ENCODE assay signal across 8 mouse cellular contexts in genomic region chr3:123168815-123169214, GRCm38 (mm10).
DNase-seq lines count a peak whose midpoint lies in the region; ATAC-seq and TF ChIP-seq lines count a peak whose summit lies in the region.

No protein-coding gene starts in this region.

- H3K4me2 ChIP-seq in heart, embryonic 12.5 days, result no peak overlapping the region

- DNase-seq in heart, adult 18-20 months, result peak; percentile 71 to 84
- DNase-seq in adrenal gland, adult (ENCODE audit: inconsistent age in 2 of 2, low spot score in 1 of 2), result peak; percentile 43 to 86
- peak; percentile 24 for DNase-seq in gastrocnemius, postnatal 25 days
- peak; percentile 68 for DNase-seq in kidney, postnatal 36 days
- peak; percentile 14 for DNase-seq in lung, adult 2 months
- DNase-seq in right cerebral cortex, postnatal 25 days, result peak; percentile 42

- no peaks in the 10 kb centered on the region for H3K36me3 ChIP-seq in heart, embryonic 12.5 days

- H3K27me3 ChIP-seq in heart, embryonic 12.5 days (replicated peaks), result no peaks in the 10 kb centered on the region

- no peak for TF ChIP-seq POLR2A in cortical plate, adult 2 months (IDR thresholded peaks at IDR 0.05; ENCODE audit: extremely low read depth, insufficient read depth, low read length)
- no peak for TF ChIP-seq POLR2A in lung, adult 2 months (IDR thresholded peaks at IDR 0.05; ENCODE audit: borderline replicate concordance, extremely low read depth, low read depth, low read length)

- H3K4me3 ChIP-seq in heart, embryonic 12.5 days, result no peak overlapping the region
- H3K4me3 ChIP-seq in cortical plate, adult 2 months (ENCODE audit: insufficient read depth, low read length), result no peak overlapping the region
- no peak overlapping the region for H3K4me3 ChIP-seq in lung, adult 2 months (replicated peaks; ENCODE audit: extremely low read depth, low read depth, low read length)

- WGBS in heart, embryonic 12.5 days, result 11% methylated on average over 5 of the region's 5 CpGs
- WGBS in lung, adult 2 months, result 5% methylated on average over 5 of the region's 5 CpGs

- no peak overlapping the region for H3K27ac ChIP-seq in heart, embryonic 12.5 days (ENCODE audit: poor library complexity, severe bottlenecking)
- H3K27ac ChIP-seq in cortical plate, adult 2 months (ENCODE audit: insufficient read depth, low read length), result no peak overlapping the region

- peaks cover 36% of the 10 kb centered on the region for H3K4me1 ChIP-seq in heart, embryonic 12.5 days (replicated peaks)
- H3K4me1 ChIP-seq in cortical plate, adult 2 months (ENCODE audit: control insufficient read depth, insufficient read depth, low read length), result no peaks in the 10 kb centered on the region
- no peaks in the 10 kb centered on the region for H3K4me1 ChIP-seq in lung, adult 2 months (ENCODE audit: control insufficient read depth, insufficient read depth, low read length)

- ATAC-seq in heart, embryonic 12.5 days (ENCODE audit: insufficient number of reproducible peaks, low FRiP score), result no peak

- peak; percentile 69 for TF ChIP-seq CTCF in cortical plate, adult 2 months (IDR thresholded peaks at IDR 0.05; ENCODE audit: extremely low read depth, insufficient read depth, low read length)
- peak; percentile 58 for TF ChIP-seq CTCF in lung, adult 2 months (IDR thresholded peaks at IDR 0.05; ENCODE audit: insufficient read depth, low read length)

- H3K9me3 ChIP-seq in heart, embryonic 12.5 days (replicated peaks), result no peaks in the 10 kb centered on the region

- no peak overlapping the region for H3K9ac ChIP-seq in heart, embryonic 12.5 days

Comparison
In these comparisons a context has a peak if more than half of its experiments do, and no peak if none do; other contexts are left out.
1. DNase-seq: peak in every context shown above with its lines; median percentile 78 in heart, adult 18-20 months; 68 in kidney, postnatal 36 days; 64 in adrenal gland, adult; 42 in right cerebral cortex, postnatal 25 days; 24 in gastrocnemius, postnatal 25 days; 14 in lung, adult 2 months.